Mouse (Mus musculus) small intestine, adult 2 months (tissue): ENCODE data around the gene Clcn2. TPM values are rescaled to one million over a fixed set of nuclear protein-coding genes. Genes with fewer than 3 reads are reported as not detected.

Source experiments
- H3K27ac ChIP-seq: fragments of 200-500 bp; 2 replicates; pipeline ENCODE4 v1.5.1; 2012; ENCODE audit warnings: low read depth, low read length, control low read depth, inconsistent platforms; ENCODE audit not compliant: insufficient read depth
- H3K27me3 ChIP-seq: fragments of 200-500 bp; 2 replicates; pipeline ENCODE4 v1.6.1; 2012; ENCODE audit warnings: mild to moderate bottlenecking, moderate library complexity, low read length, inconsistent platforms; ENCODE audit not compliant: control insufficient read depth, insufficient read depth
- H3K36me3 ChIP-seq: fragments of 200-500 bp; 2 replicates; pipeline ENCODE4 v1.6.1; 2012; ENCODE audit warnings: mild to moderate bottlenecking, low read length, control low read depth, inconsistent platforms; ENCODE audit not compliant: control insufficient read depth, insufficient read depth
- H3K4me1 ChIP-seq: fragments of 200-500 bp; 2 replicates; pipeline ENCODE4 v1.6.1; 2012; ENCODE audit warnings: low read length, inconsistent platforms, mixed read lengths; ENCODE audit not compliant: control insufficient read depth, insufficient read depth, insufficient read length
- H3K4me3 ChIP-seq: fragments of 200-500 bp; 2 replicates; pipeline ENCODE4 v1.5.1; 2012; ENCODE audit warnings: low read depth, mild to moderate bottlenecking, control low read depth, inconsistent platforms, low read length, moderate library complexity
- CTCF ChIP-seq: fragments of 200-500 bp; IDR thresholded peaks from 2 replicates; pipeline ENCODE4 v1.5.1; 2012; ENCODE audit warnings: low read depth, mild to moderate bottlenecking, control low read depth, inconsistent platforms, low read length, moderate library complexity, mixed read lengths; ENCODE audit not compliant: insufficient replicate concordance, insufficient read length; ENCODE audit errors: extremely low read depth
- POLR2A ChIP-seq: fragments of 200-500 bp; IDR thresholded peaks from 2 replicates; pipeline ENCODE4 v1.6.1; 2012; ENCODE audit warnings: low read depth, mild to moderate bottlenecking, control low read depth, inconsistent platforms, low read length, moderate library complexity
- WGBS: fragments of 180-500 bp; shearing (Covaris S2); methylation state at CpG from one replicate; pipeline ENCODE4 v1.1.7; 2018; 5-methylcytosine and 5-hydroxymethylcytosine counted together
- polyA plus RNA-seq: library from polyadenylated mRNA; depleted of rRNA; stranded (reverse); fragments of >200 nt; gene quantifications from 2 replicates; pipeline ENCODE4 v1.2.3, GENCODE M21; 2012

The Clcn2 gene
- polyA plus RNA-seq, 1 experiment = 218 TPM

- Histone ChIP-seq H3K4me1 (peaks cover 8% of the 10 kb centered on the region), H3K27ac (no peak overlapping the region), H3K4me3 (no peak overlapping the region), H3K36me3 (peaks cover 42% of the 10 kb centered on the region), H3K27me3 (peaks cover 17% of the 10 kb centered on the region)
- TF ChIP-seq CTCF (no peak), POLR2A (no peak)
- 71% methylated on average over 16 of the region's 16 CpGs for WGBS
Observed at GRCm38 (mm10) chr16:20692241-20692965, 25.1 kb downstream of the Clcn2 start.

- WGBS = 73% methylated on average over 1 of the region's 1 CpGs
- Histone ChIP-seq H3K4me1 (peaks cover 8% of the 10 kb centered on the region), H3K4me3 (no peak overlapping the region), H3K27me3 (peaks cover 17% of the 10 kb centered on the region), H3K36me3 (peaks cover 50% of the 10 kb centered on the region), H3K27ac (no peak overlapping the region)
- TF ChIP-seq POLR2A (no peak), CTCF (no peak)
Observed at GRCm38 (mm10) chr16:20691617-20692016, 25.9 kb downstream of the Clcn2 start.

GRCm38 (mm10) chr16:20690774-20691173 is 26.8 kb downstream of the Clcn2 start:
- Histone ChIP-seq H3K27ac (no peak overlapping the region), H3K36me3 (peaks cover 59% of the 10 kb centered on the region), H3K4me1 (peaks cover 3% of the 10 kb centered on the region), H3K4me3 (no peak overlapping the region), H3K27me3 (peaks cover 9% of the 10 kb centered on the region)
- no peak for TF ChIP-seq POLR2A
- TF ChIP-seq CTCF = no peak
- 71% methylated on average over 3 of the region's 3 CpGs for WGBS

GRCm38 (mm10) chr16:20677974-20678675 is 39.4 kb downstream of the Clcn2 start:
- no peak overlapping the region for H3K27ac ChIP-seq
- H3K4me3 ChIP-seq = no peak overlapping the region
- peaks cover 13% of the 10 kb centered on the region for H3K4me1 ChIP-seq
- no peaks in the 10 kb centered on the region for H3K27me3 ChIP-seq
- peaks cover 66% of the 10 kb centered on the region for H3K36me3 ChIP-seq
- no peak for TF ChIP-seq POLR2A
- TF ChIP-seq CTCF = no peak
- 47% methylated on average over 10 of the region's 10 CpGs for WGBS

- no peak overlapping the region for H3K27ac ChIP-seq
- 62% methylated on average over 5 of the region's 5 CpGs for WGBS
- H3K36me3 ChIP-seq = peaks cover 59% of the 10 kb centered on the region
Observed at GRCm38 (mm10) chr16:20677380-20677779, 40.2 kb downstream of the Clcn2 start.

GRCm38 (mm10) chr16:20676702-20677101 is 40.8 kb downstream of the Clcn2 start:
- H3K27me3 ChIP-seq = no peaks in the 10 kb centered on the region
- peaks cover 53% of the 10 kb centered on the region for H3K36me3 ChIP-seq
- 46% methylated on average over 4 of the region's 4 CpGs for WGBS
- peaks cover 13% of the 10 kb centered on the region for H3K4me1 ChIP-seq
- no peak overlapping the region for H3K4me3 ChIP-seq
- no peak for TF ChIP-seq POLR2A
- TF ChIP-seq CTCF = no peak
- H3K27ac ChIP-seq = no peak overlapping the region

More at GRCm38 (mm10) chr16:20677380-20677779, 40.2 kb downstream of the Clcn2 start:
- no peak for TF ChIP-seq CTCF
- no peak for TF ChIP-seq POLR2A
- H3K4me3 ChIP-seq = no peak overlapping the region
- H3K4me1 ChIP-seq = peaks cover 13% of the 10 kb centered on the region
- no peaks in the 10 kb centered on the region for H3K27me3 ChIP-seq

- 80% methylated on average over 6 of the region's 6 CpGs for WGBS
- H3K4me1 ChIP-seq = peaks cover 13% of the 10 kb centered on the region
- no peaks in the 10 kb centered on the region for H3K27me3 ChIP-seq
- H3K36me3 ChIP-seq = peaks cover 39% of the 10 kb centered on the region
- no peak overlapping the region for H3K27ac ChIP-seq
- no peak overlapping the region for H3K4me3 ChIP-seq
- TF ChIP-seq CTCF (no peak), POLR2A (no peak)
Observed at GRCm38 (mm10) chr16:20675213-20675612, 42.3 kb downstream of the Clcn2 start.
